Mouse (Mus musculus) adipocyte (in vitro differentiated cells): ENCODE data around the gene Lztfl1.
"Not testable (repeated sequence)": the region's sequence is repeated elsewhere in the genome, so short reads cannot be mapped to it uniquely, and the experiment has no call there.

Experiments used
- DNase-seq: peaks from one replicate; pipeline ENCODE4 v3.0.0-alpha.2; 2016; ENCODE audit warnings: low spot score

The Lztfl1 gene

GRCm38 (mm10) chr9:123679198-123679597, 38.3 kb downstream of the Lztfl1 start:
- no peak for DNase-seq

DNA sequence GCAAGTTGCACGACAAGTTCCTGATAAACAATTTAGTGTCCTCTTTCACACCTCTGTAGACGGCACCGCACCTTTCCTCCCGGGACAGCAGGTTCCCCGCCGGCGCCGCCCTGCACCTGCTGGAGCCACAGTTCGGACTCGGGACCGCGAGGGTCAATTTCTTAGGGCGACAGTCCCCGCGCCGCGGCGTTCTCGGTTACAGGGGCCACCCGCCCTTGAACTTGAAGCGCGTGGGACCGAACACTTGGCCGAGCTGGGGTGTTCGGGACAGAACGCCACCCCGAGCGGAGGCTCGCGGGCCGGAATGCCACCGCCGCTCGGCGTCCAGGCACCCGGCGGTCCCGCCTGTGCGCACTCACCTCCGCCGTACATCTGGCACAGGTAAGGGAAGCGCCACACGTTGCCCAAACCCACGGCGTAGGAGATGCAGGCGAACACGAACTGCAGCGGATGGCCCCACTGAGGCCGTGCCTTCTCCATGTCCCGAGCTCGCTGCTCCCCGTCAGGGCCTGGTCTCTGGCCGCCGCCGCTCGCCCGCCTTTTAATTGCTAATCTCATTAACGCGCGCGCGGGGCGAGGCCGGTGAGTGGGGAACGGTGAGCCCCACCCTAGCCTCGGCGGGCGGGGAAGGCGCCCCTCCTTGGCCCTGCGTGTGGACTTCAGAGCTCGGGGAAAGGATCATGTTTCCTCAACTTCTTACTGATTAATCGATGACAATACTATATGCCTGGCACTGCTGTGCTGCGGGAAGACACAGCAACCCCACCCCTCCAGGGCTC, 39.0 kb downstream of the Lztfl1 start, which contains the start of the genes Ccr9 and Slc6a20a:
TSS of gene Ccr9 (plus strand) at position 113 of the 779 bp plus-strand sequence.
TSS of gene Slc6a20a (minus strand) at position 559 of the 779 bp plus-strand sequence.
- no peak for DNase-seq

- DNase-seq = peak; percentile 55
Observed at GRCm38 (mm10) chr9:123665645-123666044, 51.9 kb downstream of the Lztfl1 start.

DNA sequence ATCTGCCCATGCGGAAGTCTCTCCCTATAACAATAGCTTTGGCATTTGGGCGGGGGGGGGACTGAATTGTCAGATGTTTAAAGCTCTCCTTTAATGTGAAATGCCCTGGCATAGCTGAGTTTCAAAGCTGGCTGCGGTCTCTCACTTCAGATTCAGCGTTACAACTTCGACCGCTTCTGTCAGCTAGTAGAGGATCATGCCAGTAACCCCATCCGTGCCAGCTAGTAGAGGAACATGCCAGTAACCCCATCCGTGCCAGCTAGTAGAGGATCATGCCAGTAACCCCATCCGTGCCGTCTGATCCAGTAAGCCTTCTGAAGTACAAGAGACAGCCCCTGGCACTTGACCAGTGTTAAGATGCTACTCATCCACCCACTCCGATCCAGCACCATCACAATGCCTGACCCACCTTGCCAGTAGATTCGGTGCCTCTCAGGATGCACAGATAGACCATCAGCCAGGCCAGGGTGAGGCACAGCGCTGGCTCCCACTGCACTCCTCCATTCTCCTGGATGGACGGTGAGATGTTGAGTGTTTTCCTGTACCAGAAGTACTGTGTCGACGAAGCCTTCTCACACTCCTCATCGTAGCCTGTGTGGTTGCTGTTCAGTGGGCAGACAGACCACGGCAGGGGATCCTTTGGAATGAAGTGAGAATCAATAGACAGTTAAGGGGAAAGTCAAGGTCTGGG, 57.4 kb downstream of the Lztfl1 start:
- not testable (repeated sequence) for DNase-seq

GRCm38 (mm10) chr9:123658981-123659380, 58.5 kb downstream of the Lztfl1 start:
- DNase-seq = no peak

DNA sequence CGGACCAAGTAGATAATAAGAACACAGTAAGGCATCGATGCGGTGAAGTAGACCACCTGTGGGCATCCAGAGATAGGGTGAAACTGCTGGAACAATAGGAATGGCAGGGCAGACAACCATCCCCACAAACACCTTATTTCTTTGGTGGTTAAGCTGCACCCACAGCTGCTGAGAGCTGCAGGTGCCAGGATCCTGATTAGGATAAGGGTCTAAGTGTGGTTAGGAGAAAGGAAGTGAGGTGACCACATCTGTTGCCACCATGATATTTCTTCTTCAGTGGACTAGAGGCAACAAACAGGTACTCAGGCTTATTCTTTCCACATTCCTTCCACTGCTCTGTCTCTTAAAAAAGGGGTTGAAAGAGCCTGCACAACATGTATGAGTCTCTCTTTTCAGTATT, 60.0 kb downstream of the Lztfl1 start:
- DNase-seq = no peak

GRCm38 (mm10) chr9:123651369-123651768, 66.1 kb downstream of the Lztfl1 start:
- DNase-seq = no peak

GRCm38 (mm10) chr9:123649785-123650511, 67.5 kb downstream of the Lztfl1 start:
- DNase-seq = no peak
